Mouse (Mus musculus) hindbrain, embryonic 11.5 days (tissue): ENCODE data around the gene Adra1d. TPM values are rescaled to one million over a fixed set of nuclear protein-coding genes. Genes with fewer than 3 reads are reported as not detected.

Source experiments
- ATAC-seq: fragments of 200-750 bp; cut with Nextera tagmentation; 2 replicates; pipeline ENCODE4 v1.8.0; 2017; ENCODE audit warnings: mild to moderate bottlenecking, moderate TSS enrichment, moderate library complexity; ENCODE audit not compliant: low FRiP score
- DNase-seq: peaks from one replicate; pipeline ENCODE4 v3.0.0-alpha.2; 2015; ENCODE audit warnings: low spot score
- H3K27ac ChIP-seq: fragments of 300-500 bp; sonication (generic); 2 replicates; pipeline ENCODE4 v1.5.1; 2014; ENCODE audit warnings: mild to moderate bottlenecking, low read depth, low read length
- H3K27me3 ChIP-seq: fragments of 300-500 bp; sonication (generic); 2 replicates; pipeline ENCODE4 v1.6.1; 2014; ENCODE audit warnings: mild to moderate bottlenecking, low read length, moderate library complexity, mixed read lengths; ENCODE audit not compliant: control insufficient read depth, insufficient read depth
- H3K36me3 ChIP-seq: fragments of 300-500 bp; sonication (generic); 2 replicates; pipeline ENCODE4 v1.6.1; 2014; ENCODE audit warnings: mild to moderate bottlenecking, low read length, moderate library complexity, mixed read lengths; ENCODE audit not compliant: control insufficient read depth, insufficient read depth
- H3K4me1 ChIP-seq: fragments of 300-500 bp; sonication (generic); replicated peaks from 2 replicates; pipeline ENCODE4 v1.6.1; 2014; ENCODE audit warnings: low read length, mixed read lengths; ENCODE audit not compliant: control insufficient read depth, insufficient read depth
- H3K4me2 ChIP-seq: fragments of 300-500 bp; sonication (generic); replicated peaks from 2 replicates; pipeline ENCODE4 v1.6.1; 2014; ENCODE audit warnings: mild to moderate bottlenecking, low read depth, low read length
- H3K4me3 ChIP-seq: fragments of 300-500 bp; sonication (generic); 2 replicates; pipeline ENCODE4 v1.5.1; 2014; ENCODE audit warnings: low read depth, low read length
- H3K9ac ChIP-seq: fragments of 300-500 bp; sonication (generic); 2 replicates; pipeline ENCODE4 v1.6.1; 2014; ENCODE audit warnings: low read depth, low read length
- H3K9me3 ChIP-seq: fragments of 300-500 bp; sonication (generic); 2 replicates; pipeline ENCODE4 v1.6.1; 2016; ENCODE audit warnings: low read length; ENCODE audit not compliant: control insufficient read depth
- WGBS: fragments of 180-500 bp; shearing (Covaris S2); extraction: QIAGEN DNeasy Blood & Tissue Kit; methylation state at CpG from one replicate; pipeline ENCODE4 v1.1.7; 2014; 5-methylcytosine and 5-hydroxymethylcytosine counted together
- polyA plus RNA-seq: library from polyadenylated mRNA; unstranded; fragments of >200 nt; fragmentation: Nextera tagmentation; extraction: Ambion mirVana; gene quantifications from 2 replicates; pipeline ENCODE4 v1.2.1, GENCODE M21; 2014

The Adra1d gene
- polyA plus RNA-seq, 1 experiment from 2014 or later, result 0.17 TPM

DNA sequence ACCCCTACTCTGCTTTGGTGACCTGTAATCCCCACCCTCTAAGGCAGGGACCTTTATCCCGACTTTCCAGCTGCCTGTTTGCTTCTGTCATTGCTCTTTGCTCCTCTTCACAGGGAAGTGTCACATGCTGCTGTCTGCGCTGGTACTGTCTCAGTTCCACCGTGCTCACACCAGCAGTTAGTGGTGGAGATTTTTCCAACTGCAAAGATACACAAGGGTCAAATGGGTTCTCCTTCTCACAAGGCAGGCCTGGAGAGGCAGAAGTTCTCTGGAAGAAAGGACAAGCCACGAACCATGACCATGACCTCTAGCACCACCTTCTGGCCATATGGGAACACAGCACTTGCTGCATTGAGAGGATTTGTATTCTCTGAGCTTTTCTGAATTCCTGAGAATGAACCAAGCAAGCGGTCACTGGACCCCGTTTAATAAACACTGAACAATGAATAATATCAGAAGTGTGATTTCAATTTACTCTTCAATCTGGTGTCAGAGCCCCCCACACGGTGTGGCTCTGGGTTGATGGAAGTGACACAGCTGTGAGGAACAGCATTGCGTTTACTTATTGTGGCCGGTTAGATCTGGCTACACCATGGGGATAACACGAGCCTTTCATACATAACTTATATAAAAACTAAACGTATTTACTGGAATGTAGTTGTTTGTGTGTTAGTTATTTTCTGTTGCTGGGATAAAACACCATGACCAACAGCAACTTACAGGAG lies 32.0 kb downstream of the Adra1d start:
- H3K4me2 ChIP-seq, result no peak overlapping the region
- H3K9ac ChIP-seq, result no peak overlapping the region
- ATAC-seq (peak; percentile 66; the same call in 1 of the 2 replicates), DNase-seq (peak; percentile 85)
- no peaks in the 10 kb centered on the region for H3K9me3 ChIP-seq
- no peaks in the 10 kb centered on the region for H3K27me3 ChIP-seq
- WGBS, result 37% methylated on average over 11 of the region's 11 CpGs
- no peaks in the 10 kb centered on the region for H3K36me3 ChIP-seq
- no peaks in the 10 kb centered on the region for H3K4me1 ChIP-seq
- no peak overlapping the region for H3K4me3 ChIP-seq
- no peak overlapping the region for H3K27ac ChIP-seq

DNA sequence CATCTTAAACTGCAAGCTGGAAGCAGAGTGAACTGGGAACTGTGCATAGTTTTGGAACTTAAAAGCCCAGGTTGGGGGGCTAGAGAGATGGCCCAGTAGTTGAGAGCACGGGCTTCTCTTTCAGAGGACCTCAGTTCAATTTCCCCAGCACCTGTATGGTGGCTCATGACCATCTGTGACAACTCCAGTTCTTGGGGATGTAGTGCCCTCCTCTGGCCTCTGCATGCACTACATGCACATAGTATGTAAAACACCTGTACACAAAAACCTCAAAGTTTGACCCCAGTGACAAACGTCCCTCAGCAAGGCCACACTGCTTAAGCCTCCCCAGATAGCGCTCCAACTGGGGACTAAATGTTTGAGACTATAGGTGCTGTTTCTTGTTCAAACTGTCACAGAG lies 35.0 kb downstream of the Adra1d start:
- Histone ChIP-seq H3K4me1 (no peaks in the 10 kb centered on the region), H3K27me3 (no peaks in the 10 kb centered on the region), H3K4me2 (no peak overlapping the region), H3K4me3 (no peak overlapping the region), H3K9me3 (no peaks in the 10 kb centered on the region), H3K27ac (no peak overlapping the region), H3K36me3 (no peaks in the 10 kb centered on the region; the same call in 1 of the 2 replicates), H3K9ac (no peak overlapping the region)
- no peak for ATAC-seq
- peak; percentile 43 for DNase-seq
- 54% methylated on average over 3 of the region's 3 CpGs for WGBS

DNA sequence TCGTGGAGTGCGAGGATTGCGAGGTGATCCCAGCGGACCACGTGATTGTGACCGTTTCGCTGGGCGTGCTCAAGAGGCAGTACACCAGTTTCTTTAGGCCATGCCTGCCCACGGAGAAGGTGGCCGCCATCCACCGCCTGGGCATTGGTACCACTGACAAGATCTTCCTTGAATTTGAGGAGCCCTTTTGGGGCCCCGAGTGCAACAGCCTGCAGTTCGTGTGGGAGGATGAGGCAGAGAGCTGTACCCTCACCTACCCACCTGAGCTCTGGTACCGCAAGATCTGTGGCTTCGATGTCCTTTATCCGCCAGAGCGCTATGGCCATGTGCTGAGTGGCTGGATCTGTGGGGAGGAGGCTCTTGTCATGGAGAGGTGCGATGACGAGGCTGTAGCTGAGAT lies 41.3 kb downstream of the Adra1d start:
- Histone ChIP-seq H3K4me3 (no peak overlapping the region), H3K4me2 (no peak overlapping the region), H3K27ac (no peak overlapping the region), H3K9ac (no peak overlapping the region), H3K9me3 (no peaks in the 10 kb centered on the region), H3K36me3 (no peaks in the 10 kb centered on the region; the same call in 1 of the 2 replicates), H3K4me1 (no peaks in the 10 kb centered on the region), H3K27me3 (no peaks in the 10 kb centered on the region)
- ATAC-seq, result no peak
- DNase-seq, result no peak
- WGBS, result 95% methylated on average over 19 of the region's 19 CpGs

DNA sequence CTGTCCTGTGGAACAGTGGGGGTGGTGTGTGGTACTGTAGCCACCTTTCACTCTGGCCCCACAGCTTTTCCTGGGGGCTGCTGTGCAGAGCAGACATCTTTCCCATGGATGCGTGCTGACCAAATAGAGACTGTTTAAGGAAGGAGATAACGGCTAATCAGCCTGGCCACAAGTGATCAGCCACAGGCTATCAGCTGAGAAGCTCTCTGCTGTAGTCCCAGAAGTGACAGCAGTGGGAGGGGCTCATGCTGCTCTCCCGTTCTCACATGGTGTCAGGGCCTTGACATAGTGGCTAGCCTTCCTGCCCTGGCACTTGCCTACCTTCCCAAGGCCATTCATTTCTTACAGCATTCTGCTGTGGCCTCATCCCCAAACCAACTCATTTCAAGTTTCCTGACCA lies 43.3 kb downstream of the Adra1d start:
- Histone ChIP-seq H3K27me3 (no peaks in the 10 kb centered on the region), H3K4me3 (no peak overlapping the region), H3K4me2 (no peak overlapping the region), H3K36me3 (no peaks in the 10 kb centered on the region; the same call in 1 of the 2 replicates), H3K27ac (no peak overlapping the region), H3K9ac (no peak overlapping the region), H3K4me1 (no peaks in the 10 kb centered on the region), H3K9me3 (no peaks in the 10 kb centered on the region)
- 62% methylated on average over 3 of the region's 3 CpGs for WGBS
- ATAC-seq (no peak), DNase-seq (no peak)

- H3K4me1 ChIP-seq, result no peaks in the 10 kb centered on the region
Observed at GRCm38 (mm10) chr2:131517550-131517949, 44.5 kb downstream of the Adra1d start.

GRCm38 (mm10) chr2:131514055-131514621 lies 47.9 kb downstream of the Adra1d start:
- Histone ChIP-seq H3K36me3 (no peaks in the 10 kb centered on the region), H3K4me1 (peaks cover 4% of the 10 kb centered on the region), H3K9me3 (no peaks in the 10 kb centered on the region), H3K4me3 (no peak overlapping the region), H3K27ac (no peak overlapping the region), H3K9ac (no peak overlapping the region), H3K4me2 (no peak overlapping the region), H3K27me3 (no peaks in the 10 kb centered on the region)
- 75% methylated on average over 4 of the region's 4 CpGs for WGBS
- no peak for DNase-seq
- ATAC-seq, result no peak

More at GRCm38 (mm10) chr2:131517550-131517949, 44.5 kb downstream of the Adra1d start:
- Histone ChIP-seq H3K36me3 (no peaks in the 10 kb centered on the region), H3K9ac (no peak overlapping the region), H3K9me3 (no peaks in the 10 kb centered on the region), H3K27ac (no peak overlapping the region), H3K4me3 (no peak overlapping the region), H3K27me3 (no peaks in the 10 kb centered on the region), H3K4me2 (no peak overlapping the region)
- DNase-seq, result no peak
- no peak for ATAC-seq
- 93% methylated on average over 4 of the region's 4 CpGs for WGBS

DNA sequence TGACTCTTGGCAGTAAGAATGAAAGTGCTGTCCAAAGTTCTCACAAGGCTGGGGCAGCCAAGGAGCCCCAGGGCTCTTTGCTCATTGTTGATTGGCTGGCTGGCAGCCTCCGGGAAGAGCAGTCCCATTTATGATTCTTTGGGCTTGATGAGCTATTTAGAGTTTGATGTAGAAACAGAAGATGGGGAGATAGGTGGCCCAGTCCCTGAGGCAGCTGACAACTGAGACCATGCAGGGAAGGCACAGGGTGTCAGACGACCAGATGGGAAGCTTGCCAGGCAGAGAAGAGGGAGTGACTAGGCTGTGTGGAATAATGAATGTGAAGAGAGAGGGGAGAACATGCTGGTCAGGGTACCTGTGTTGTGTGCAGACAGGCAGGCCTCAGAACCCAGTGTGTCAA lies 48.6 kb downstream of the Adra1d start:
- peaks cover 4% of the 10 kb centered on the region for H3K4me1 ChIP-seq
- H3K36me3 ChIP-seq, result no peaks in the 10 kb centered on the region
- no peaks in the 10 kb centered on the region for H3K9me3 ChIP-seq
- no peaks in the 10 kb centered on the region for H3K27me3 ChIP-seq
- H3K4me3 ChIP-seq, result no peak overlapping the region
- H3K4me2 ChIP-seq, result no peak overlapping the region
- H3K9ac ChIP-seq, result no peak overlapping the region
- no peak overlapping the region for H3K27ac ChIP-seq
- 60% methylated on average over 2 of the region's 2 CpGs for WGBS
- no peak for DNase-seq
- no peak for ATAC-seq

GRCm38 (mm10) chr2:131510531-131510930 lies 51.6 kb downstream of the Adra1d start:
- DNase-seq (no peak), ATAC-seq (no peak)
- H3K9me3 ChIP-seq, result no peaks in the 10 kb centered on the region
- 72% methylated on average over 5 of the region's 5 CpGs for WGBS
- H3K4me2 ChIP-seq, result no peak overlapping the region
- no peak overlapping the region for H3K4me3 ChIP-seq
- no peak overlapping the region for H3K9ac ChIP-seq
- H3K4me1 ChIP-seq, result peaks cover 8% of the 10 kb centered on the region
- no peaks in the 10 kb centered on the region for H3K36me3 ChIP-seq
- no peaks in the 10 kb centered on the region for H3K27me3 ChIP-seq
- H3K27ac ChIP-seq, result no peak overlapping the region
